Mouse (Mus musculus) mouse embryonic stem cell (cell line): ENCODE results near the gene Zswim9.

Source experiments
- in situ Hi-C, 2 experiments: fragments of 300-500 bp; cut with MboI; formaldehyde crosslinking; loops; 1 replicate in 1 of 2; 3 replicates in 1 of 2; pipeline ENCODE4 v1.14.3; 2019 to 2020; ENCODE audit warnings: low sequenced_read_pairs in 2 of 2, low pct_unique_long_range_greater_than_20kb in 1 of 2, mixed read lengths in 1 of 2; ENCODE audit not compliant: unreplicated experiment in 1 of 2

The Zswim9 gene

GRCm38 (mm10) chr7:13278308-13278891 lies at the start of gene Zswim9:
Gene Zswim9, minus strand, starts transcription at chr7:13278721.
- in situ Hi-C loops, result loop anchor here (25.0 kb wide), 1 partner anchor 216 kb away; the partner anchor contains the start of gene Mzf1 (in 2 of the 2)

GRCm38 (mm10) chr7:13324316-13324715 lies 45.8 kb upstream of the Zswim9 start, which contains the start of gene Pla2g4c:
Gene Pla2g4c, plus strand, starts transcription at chr7:13324655.
- in situ Hi-C loops, result no loop called here

GRCm38 (mm10) chr7:13321424-13321823 lies 42.9 kb upstream of the Zswim9 start:
- in situ Hi-C loops, result no loop called here

- in situ Hi-C loops, result no loop called here
Observed at GRCm38 (mm10) chr7:13314095-13314597, 35.6 kb upstream of the Zswim9 start.

GRCm38 (mm10) chr7:13311401-13311800 lies 32.9 kb upstream of the Zswim9 start:
- in situ Hi-C loops, result no loop called here

- in situ Hi-C loops, result no loop called here
Observed at GRCm38 (mm10) chr7:13310493-13311199, 32.1 kb upstream of the Zswim9 start.

- in situ Hi-C loops, result no loop called here
Observed at GRCm38 (mm10) chr7:13309407-13309806, 30.9 kb upstream of the Zswim9 start.

GRCm38 (mm10) chr7:13303372-13303771 lies 24.9 kb upstream of the Zswim9 start:
- in situ Hi-C loops, result loop anchor here in 1 of 2 experiments (5.0 kb wide), 1 partner anchor 49 kb away; no protein-coding TSS in a partner anchor

GRCm38 (mm10) chr7:13302780-13303179 lies 24.3 kb upstream of the Zswim9 start:
- in situ Hi-C loops, result loop anchor here in 1 of 2 experiments (5.0 kb wide), 1 partner anchor 50 kb away; no protein-coding TSS in a partner anchor

- in situ Hi-C loops, result loop anchor here in 1 of 2 experiments (5.0 kb wide), 1 partner anchor 51 kb away; no protein-coding TSS in a partner anchor
Observed at GRCm38 (mm10) chr7:13301643-13302042, 23.1 kb upstream of the Zswim9 start.

GRCm38 (mm10) chr7:13298821-13299220 lies 20.3 kb upstream of the Zswim9 start:
- in situ Hi-C loops, result loop anchor here (25.0 kb wide), 1 partner anchor 237 kb away; the partner anchor contains the start of gene Mzf1 (in 2 of the 2)

GRCm38 (mm10) chr7:13297636-13298035 lies 19.1 kb upstream of the Zswim9 start:
- in situ Hi-C loops, result loop anchor here (25.0 kb wide), 1 partner anchor 235 kb away; the partner anchor contains the start of gene Mzf1 (in 2 of the 2)

- in situ Hi-C loops, result loop anchor here (25.0 kb wide), 1 partner anchor 233 kb away; the partner anchor contains the start of gene Mzf1 (in 2 of the 2)
Observed at GRCm38 (mm10) chr7:13295256-13295655, 16.7 kb upstream of the Zswim9 start.

GRCm38 (mm10) chr7:13293878-13294855 lies 15.6 kb upstream of the Zswim9 start:
- in situ Hi-C loops, result loop anchor here (25.0 kb wide), 1 partner anchor 232 kb away; the partner anchor contains the start of gene Mzf1 (in 2 of the 2)

GRCm38 (mm10) chr7:13291370-13291769 lies 12.8 kb upstream of the Zswim9 start:
- in situ Hi-C loops, result loop anchor here (25.0 kb wide), 1 partner anchor 229 kb away; the partner anchor contains the start of gene Mzf1 (in 2 of the 2)

GRCm38 (mm10) chr7:13290041-13290675 lies 11.6 kb upstream of the Zswim9 start:
- in situ Hi-C loops, result loop anchor here (25.0 kb wide), 1 partner anchor 228 kb away; the partner anchor contains the start of gene Mzf1 (in 2 of the 2)

GRCm38 (mm10) chr7:13288621-13289020 lies 10.1 kb upstream of the Zswim9 start:
- in situ Hi-C loops, result loop anchor here (25.0 kb wide), 1 partner anchor 226 kb away; the partner anchor contains the start of gene Mzf1 (in 2 of the 2)
